Mouse (Mus musculus) liver, adult 2 months (tissue): ENCODE measurements at regions not wholly inside any gene's neighbourhood (a gene's known extent, or its start where the extent isn't known, plus 50 kb on each side); places are given as distances from the start of the nearest gene placed in this dataset.

ENCODE experiments used
- DNase-seq: peaks from one replicate; pipeline ENCODE4 v3.0.0-alpha.2; 2011; ENCODE audit warnings: low read depth, low spot score; ENCODE audit errors: extremely low read depth
- H3K27ac ChIP-seq: fragments of 200-500 bp; replicated peaks from 2 replicates; pipeline ENCODE4 v1.5.1; 2012; ENCODE audit warnings: low read depth, mild to moderate bottlenecking, control low read depth, inconsistent platforms, low read length; ENCODE audit not compliant: insufficient read depth
- H3K27me3 ChIP-seq: fragments of 200-500 bp; 2 replicates; pipeline ENCODE4 v1.6.1; 2012; ENCODE audit warnings: mild to moderate bottlenecking, moderate library complexity, low read length, inconsistent platforms; ENCODE audit not compliant: control insufficient read depth, insufficient read depth
- H3K36me3 ChIP-seq: fragments of 200-500 bp; 2 replicates; pipeline ENCODE4 v1.6.1; 2012; ENCODE audit warnings: low read length, inconsistent platforms; ENCODE audit not compliant: control insufficient read depth, insufficient read depth
- H3K4me1 ChIP-seq: fragments of 200-500 bp; 2 replicates; pipeline ENCODE4 v1.6.1; 2011; ENCODE audit warnings: low read length; ENCODE audit not compliant: control insufficient read depth, insufficient read depth
- H3K4me3 ChIP-seq: fragments of 200-500 bp; 2 replicates; pipeline ENCODE4 v1.5.1; 2011; ENCODE audit warnings: low read depth, mild to moderate bottlenecking, control low read depth, low read length, moderate library complexity; ENCODE audit not compliant: insufficient read depth
- H3K79me2 ChIP-seq: fragments of 200-500 bp; 2 replicates; pipeline ENCODE4 v1.6.1; 2012; ENCODE audit warnings: inconsistent platforms, mild to moderate bottlenecking, low read length, moderate library complexity; ENCODE audit not compliant: control insufficient read depth, insufficient read depth
- H3K9ac ChIP-seq: fragments of 200-500 bp; 2 replicates; pipeline ENCODE4 v1.6.1; 2012; ENCODE audit warnings: low read depth, mild to moderate bottlenecking, control low read depth, inconsistent platforms, low read length
- CTCF ChIP-seq: fragments of 200-500 bp; IDR thresholded peaks from 2 replicates; pipeline ENCODE4 v1.5.1; 2011; ENCODE audit warnings: low read depth, low read length, control low read depth
- POLR2A ChIP-seq: fragments of 200-500 bp; IDR thresholded peaks from 2 replicates; pipeline ENCODE4 v1.6.1; 2011; ENCODE audit warnings: low read length, control low read depth; ENCODE audit not compliant: insufficient read depth; ENCODE audit errors: extremely low read depth
- WGBS: fragments of 180-500 bp; shearing (Covaris S2); methylation state at CpG from one replicate; pipeline ENCODE4 v1.1.7; 2018; 5-methylcytosine and 5-hydroxymethylcytosine counted together

GRCm38 (mm10) chr4:124431193-124431592 is 179.4 kb downstream of the 3100002H09Rik start:
- Histone ChIP-seq H3K27me3 (no peaks in the 10 kb centered on the region), H3K27ac (no peak overlapping the region), H3K9ac (no peak overlapping the region), H3K4me1 (0 out of 2 replicates have a peak, but pooled peaks cover 4% of the 10 kb centered on the region), H3K36me3 (no peaks in the 10 kb centered on the region), H3K4me3 (no peak overlapping the region), H3K79me2 (no peaks in the 10 kb centered on the region)
- TF ChIP-seq CTCF (no peak), POLR2A (no peak)
- peak; percentile 74 for DNase-seq
- 38% methylated on average over 16 of the region's 16 CpGs for WGBS

DNA sequence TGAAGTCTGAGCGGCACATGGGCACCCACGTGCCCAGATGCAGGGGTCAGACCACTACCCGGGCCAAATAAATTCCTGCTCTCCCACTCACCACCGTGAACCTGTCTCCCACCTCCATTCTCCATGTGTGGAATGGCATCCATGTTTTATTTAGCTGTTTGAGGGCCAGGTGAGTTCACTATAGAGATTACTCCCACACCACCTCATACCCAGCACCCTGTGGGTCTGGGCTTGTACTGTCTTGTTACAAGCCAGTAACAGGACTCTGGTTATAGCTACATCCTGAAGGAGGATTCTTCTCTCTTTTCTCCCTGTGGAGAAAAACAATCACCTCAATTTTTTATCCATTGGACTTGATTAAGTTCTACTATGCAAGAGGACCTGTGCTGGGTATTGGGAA is 181.8 kb downstream of the 3100002H09Rik start:
- DNase-seq, result no peak
- 85% methylated on average over 4 of the region's 4 CpGs for WGBS
- Histone ChIP-seq H3K9ac (no peak overlapping the region), H3K27ac (no peak overlapping the region), H3K4me3 (no peak overlapping the region), H3K36me3 (no peaks in the 10 kb centered on the region), H3K27me3 (no peaks in the 10 kb centered on the region), H3K4me1 (0 out of 2 replicates have a peak, but pooled peaks cover 4% of the 10 kb centered on the region), H3K79me2 (no peaks in the 10 kb centered on the region)
- no peak for TF ChIP-seq POLR2A
- TF ChIP-seq CTCF, result no peak

- no peak for TF ChIP-seq CTCF
- TF ChIP-seq POLR2A, result no peak
- Histone ChIP-seq H3K36me3 (no peaks in the 10 kb centered on the region), H3K9ac (no peak overlapping the region), H3K79me2 (no peaks in the 10 kb centered on the region), H3K4me1 (no peaks in the 10 kb centered on the region), H3K4me3 (no peak overlapping the region), H3K27me3 (no peaks in the 10 kb centered on the region), H3K27ac (no peak overlapping the region)
- 89% methylated on average over 6 of the region's 6 CpGs for WGBS
- DNase-seq, result no peak
Observed at GRCm38 (mm10) chr4:124422406-124422805, 188.2 kb downstream of the 3100002H09Rik start.

DNA sequence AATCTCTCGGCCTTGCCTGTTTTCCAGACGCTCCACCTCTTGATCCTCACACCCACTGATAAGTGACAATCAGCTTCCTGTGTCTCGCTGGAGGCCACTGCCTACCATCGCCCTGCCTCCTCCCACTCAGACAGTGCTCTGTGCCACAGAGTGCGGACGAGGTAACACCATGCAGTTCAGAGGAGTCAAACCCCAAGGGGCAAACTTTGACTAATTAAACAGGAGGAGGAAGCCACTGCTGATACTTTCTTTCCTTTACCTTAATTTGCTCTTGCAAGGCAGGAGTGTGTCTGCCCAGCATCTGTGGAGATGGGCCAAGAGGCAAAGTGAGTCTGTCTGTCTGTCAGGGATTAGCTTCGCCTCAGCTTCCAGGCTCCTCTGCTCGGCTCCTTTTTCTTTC is 192.2 kb downstream of the 3100002H09Rik start:
- TF ChIP-seq CTCF (no peak), POLR2A (no peak)
- Histone ChIP-seq H3K4me3 (no peak overlapping the region), H3K27ac (no peak overlapping the region), H3K36me3 (no peaks in the 10 kb centered on the region), H3K27me3 (no peaks in the 10 kb centered on the region), H3K4me1 (no peaks in the 10 kb centered on the region), H3K9ac (no peak overlapping the region), H3K79me2 (no peaks in the 10 kb centered on the region)
- DNase-seq, result no peak
- WGBS, result 46% methylated on average over 8 of the region's 8 CpGs

DNA sequence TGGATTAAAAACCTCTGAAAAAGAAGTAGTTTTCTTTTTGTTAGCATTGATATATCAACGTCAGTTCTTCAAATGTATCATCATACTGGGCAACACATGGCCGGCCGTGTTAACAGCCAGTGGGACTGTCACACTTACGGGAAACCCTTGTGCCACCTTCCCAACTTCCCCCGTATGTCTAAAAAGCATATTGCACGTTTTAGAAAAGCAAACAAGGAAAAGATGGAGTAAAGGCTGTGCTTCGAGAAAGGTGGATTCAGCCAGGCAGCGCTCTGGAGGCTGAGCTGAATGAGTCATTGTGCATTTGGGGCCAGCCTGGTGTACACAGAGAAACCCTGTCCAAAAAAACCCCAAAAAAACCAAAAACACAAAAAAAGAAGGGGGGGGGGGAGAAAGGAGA is 193.4 kb downstream of the 3100002H09Rik start:
- Histone ChIP-seq H3K9ac (no peak overlapping the region), H3K79me2 (no peaks in the 10 kb centered on the region), H3K4me3 (no peak overlapping the region), H3K27ac (no peak overlapping the region), H3K27me3 (no peaks in the 10 kb centered on the region), H3K4me1 (no peaks in the 10 kb centered on the region), H3K36me3 (no peaks in the 10 kb centered on the region)
- TF ChIP-seq CTCF (no peak), POLR2A (no peak)
- no peak for DNase-seq
- 85% methylated on average over 8 of the region's 8 CpGs for WGBS

DNA sequence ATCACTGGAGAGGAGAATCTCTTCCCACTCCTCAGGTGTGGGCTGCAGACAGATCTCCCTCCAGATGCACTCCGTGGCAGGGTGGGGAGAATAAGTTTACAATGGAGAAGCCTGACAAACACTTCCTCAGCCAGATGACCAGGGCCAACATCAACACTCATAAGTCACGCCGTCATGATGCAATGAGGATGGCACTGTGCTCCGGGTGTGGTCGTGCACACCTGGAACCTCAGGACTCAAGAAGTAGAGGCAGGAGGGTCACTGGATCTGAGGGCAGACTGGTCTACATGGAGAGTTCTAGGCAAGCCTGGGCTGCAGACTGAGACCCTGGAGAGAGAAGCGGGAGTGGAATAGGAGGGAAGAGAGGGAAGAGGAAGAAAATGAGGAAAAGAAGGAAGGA is 194.3 kb downstream of the 3100002H09Rik start:
- no peaks in the 10 kb centered on the region for H3K36me3 ChIP-seq
- H3K27ac ChIP-seq, result no peak overlapping the region
- no peaks in the 10 kb centered on the region for H3K4me1 ChIP-seq
- no peaks in the 10 kb centered on the region for H3K79me2 ChIP-seq
- H3K27me3 ChIP-seq, result no peaks in the 10 kb centered on the region
- 83% methylated on average over 6 of the region's 6 CpGs for WGBS
- DNase-seq, result no peak
- no peak overlapping the region for H3K9ac ChIP-seq
- TF ChIP-seq POLR2A (no peak), CTCF (no peak)
- no peak overlapping the region for H3K4me3 ChIP-seq
